Mouse (Mus musculus): ENCODE data around the gene Wfdc3.

- TF ChIP-seq POLR2A (IDR thresholded peaks at IDR 0.05; ENCODE audit: low read depth, low read length) (no peak), CTCF (conservative IDR thresholded peaks at IDR 0.05; ENCODE audit: insufficient read depth, insufficient read length, low read depth, low read length) (peak; percentile 86)
Measured at GRCm38 (mm10) chr2:164794293-164794692, 48.6 kb upstream of the Wfdc3 start.
